Mouse (Mus musculus) heart, postnatal 0 days (tissue): Measurements from ENCODE around the gene Fgfr2.

Experiments used
- CTCF ChIP-seq: IDR thresholded peaks from 2 replicates; pipeline ENCODE4 v1.5.1; 2016; ENCODE audit warnings: antibody characterized with exemption, control low read depth, low read depth
- EP300 ChIP-seq: IDR thresholded peaks from 2 replicates; pipeline ENCODE4 v1.6.1; 2016; ENCODE audit warnings: antibody characterized with exemption, low read depth

- TF ChIP-seq CTCF (no peak), EP300 (no peak)
Measured at GRCm38 (mm10) chr7:130930401-130930800, 2192.7 kb downstream of the Fgfr2 start.
